10 mouse cellular contexts compared by ENCODE assay signal in genomic region chr12:46917286-46917685, GRCm38 (mm10).
A peak's percentile ranks its signal among the peaks of the same experiment; 100 is the strongest.
DNase-seq lines count a peak whose midpoint lies in the region.
"Had no signal": no experiment of that assay in that cellular context is flagged by ENCODE, and none has a peak within 500 bp of the region (broad histone marks: within the 10 kb centered on the region; RNA-seq: fewer than 3 reads in every experiment).

No protein-coding gene starts in this region.

- peak; percentile 38 to 59 for DNase-seq in cerebellum, postnatal 10 days
- DNase-seq in cerebellum, adult 11 months, result no peak
- DNase-seq in urinary bladder, postnatal 14 days (ENCODE audit: low spot score), result peak; percentile 3
- DNase-seq in urinary bladder, postnatal 10 days (ENCODE audit: low spot score), result no peak
- peak; percentile 38 to 54 for DNase-seq in heart, postnatal 14 days
- DNase-seq in layer of hippocampus, postnatal 10 days (ENCODE audit: low spot score in 2 of 2), result no peak
- DNase-seq in thymus, postnatal 4 days, result no peak
- DNase-seq: kidney, adult 8-10 months; kidney, postnatal 4 days; right cerebral cortex, postnatal 14 days had no signal

- intact Hi-C loops in heart, postnatal 14 days (cut with DNase I), result no loop called here

Comparison
In these comparisons a context has a peak if more than half of its experiments do, and no peak if none do; other contexts are left out.
1. DNase-seq: peak in cerebellum, postnatal 10 days (2 of 2), urinary bladder, postnatal 14 days (single experiment) and heart, postnatal 14 days (2 of 2); none in cerebellum, adult 11 months (single experiment), urinary bladder, postnatal 10 days (single experiment), layer of hippocampus, postnatal 10 days (0 of 2) and thymus, postnatal 4 days (single experiment).